Mouse (Mus musculus) neural tube, embryonic 12.5 days (tissue): ENCODE measurements around the gene Ubr4. TPM values are rescaled to one million over a fixed set of nuclear protein-coding genes. Genes with fewer than 3 reads are reported as not detected.

Experiments used
- ATAC-seq: fragments of 200-750 bp; cut with Nextera tagmentation; 2 replicates; pipeline ENCODE4 v1.8.0; 2017; ENCODE audit warnings: low read depth, mild to moderate bottlenecking, moderate TSS enrichment, moderate library complexity; ENCODE audit not compliant: low FRiP score
- H3K27ac ChIP-seq: fragments of 300-500 bp; sonication (generic); 2 replicates; pipeline ENCODE4 v1.5.1; 2016
- H3K27me3 ChIP-seq: fragments of 300-500 bp; sonication (generic); replicated peaks from 2 replicates; pipeline ENCODE4 v1.6.1; 2016; ENCODE audit warnings: mild to moderate bottlenecking
- H3K36me3 ChIP-seq: fragments of 300-500 bp; sonication (generic); 2 replicates; pipeline ENCODE4 v1.6.1; 2016; ENCODE audit warnings: mild to moderate bottlenecking
- H3K4me1 ChIP-seq: fragments of 300-500 bp; sonication (generic); 2 replicates; pipeline ENCODE4 v1.6.1; 2016
- H3K4me2 ChIP-seq: fragments of 300-500 bp; sonication (generic); replicated peaks from 2 replicates; pipeline ENCODE4 v1.6.1; 2016; ENCODE audit warnings: mild to moderate bottlenecking
- H3K4me3 ChIP-seq: fragments of 300-500 bp; sonication (generic); 2 replicates; pipeline ENCODE4 v1.5.1; 2016
- H3K9ac ChIP-seq: fragments of 300-500 bp; sonication (generic); 2 replicates; pipeline ENCODE4 v1.6.1; 2016; ENCODE audit warnings: mild to moderate bottlenecking
- H3K9me3 ChIP-seq: fragments of 300-500 bp; sonication (generic); 2 replicates; pipeline ENCODE4 v1.6.1; 2016; ENCODE audit warnings: mild to moderate bottlenecking
- WGBS: fragments of 180-500 bp; shearing (Covaris S2); methylation state at CpG from one replicate; pipeline ENCODE4 v1.1.7; 2016; 5-methylcytosine and 5-hydroxymethylcytosine counted together
- polyA plus RNA-seq: library from polyadenylated mRNA; unstranded; fragments of >200 nt; fragmentation: Nextera tagmentation; extraction: Ambion mirVana; gene quantifications from 2 replicates; pipeline ENCODE4 v1.2.1, GENCODE M21; 2016

The Ubr4 gene
- polyA plus RNA-seq, 1 experiment from 2014 or later = 82.8 TPM

DNA sequence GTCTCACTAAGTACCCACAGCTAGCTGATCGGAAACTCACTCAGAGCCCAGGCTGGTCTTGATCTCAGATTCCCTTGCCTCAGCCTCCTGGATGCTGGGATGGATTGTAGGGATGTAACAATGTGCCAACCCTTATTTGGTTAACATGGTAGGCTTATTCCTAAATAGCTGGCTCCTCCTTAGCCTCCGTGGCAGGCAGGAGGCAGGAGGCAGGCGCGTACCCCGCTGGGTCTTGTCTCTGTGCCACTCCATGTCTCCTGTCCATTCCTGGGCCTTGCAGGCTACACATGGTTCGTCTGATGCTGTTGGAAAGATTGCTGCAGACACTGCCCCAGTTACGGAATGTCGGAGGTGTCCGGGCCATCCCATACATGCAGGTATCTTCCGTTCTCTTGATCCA is 91.9 kb downstream of the Ubr4 start:
- Histone ChIP-seq H3K27me3 (no peaks in the 10 kb centered on the region), H3K27ac (no peak overlapping the region), H3K4me2 (no peak overlapping the region), H3K4me3 (no peak overlapping the region), H3K36me3 (peaks cover 96% of the 10 kb centered on the region), H3K9me3 (no peaks in the 10 kb centered on the region), H3K9ac (no peak overlapping the region), H3K4me1 (no peaks in the 10 kb centered on the region)
- 94% methylated on average over 10 of the region's 10 CpGs for WGBS
- no peak for ATAC-seq

DNA sequence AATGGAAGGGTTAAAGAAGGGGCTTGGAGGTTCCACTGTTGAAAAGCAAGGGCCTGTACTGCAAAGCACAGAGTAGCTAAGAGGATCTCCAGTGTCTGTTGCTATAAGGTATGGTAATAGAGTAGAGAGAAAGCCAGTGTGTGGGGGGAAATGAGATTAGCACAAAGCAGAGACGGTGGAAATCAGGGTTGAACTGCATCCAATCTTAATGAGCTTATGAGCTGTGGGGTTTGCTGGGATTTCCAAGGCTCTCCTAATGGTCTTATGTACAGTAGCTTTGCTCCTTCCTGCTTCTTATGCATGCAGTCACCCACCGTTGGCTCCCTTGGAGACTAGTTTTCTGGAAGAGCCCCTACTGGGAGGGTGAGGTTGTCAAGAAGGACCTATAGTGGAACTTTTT is 93.8 kb downstream of the Ubr4 start:
- Histone ChIP-seq H3K27me3 (no peaks in the 10 kb centered on the region), H3K4me2 (no peak overlapping the region), H3K9ac (no peak overlapping the region), H3K4me1 (no peaks in the 10 kb centered on the region), H3K4me3 (no peak overlapping the region), H3K36me3 (peaks cover 96% of the 10 kb centered on the region), H3K9me3 (no peaks in the 10 kb centered on the region), H3K27ac (no peak overlapping the region)
- ATAC-seq = no peak
- 88% methylated on average over 2 of the region's 2 CpGs for WGBS

DNA sequence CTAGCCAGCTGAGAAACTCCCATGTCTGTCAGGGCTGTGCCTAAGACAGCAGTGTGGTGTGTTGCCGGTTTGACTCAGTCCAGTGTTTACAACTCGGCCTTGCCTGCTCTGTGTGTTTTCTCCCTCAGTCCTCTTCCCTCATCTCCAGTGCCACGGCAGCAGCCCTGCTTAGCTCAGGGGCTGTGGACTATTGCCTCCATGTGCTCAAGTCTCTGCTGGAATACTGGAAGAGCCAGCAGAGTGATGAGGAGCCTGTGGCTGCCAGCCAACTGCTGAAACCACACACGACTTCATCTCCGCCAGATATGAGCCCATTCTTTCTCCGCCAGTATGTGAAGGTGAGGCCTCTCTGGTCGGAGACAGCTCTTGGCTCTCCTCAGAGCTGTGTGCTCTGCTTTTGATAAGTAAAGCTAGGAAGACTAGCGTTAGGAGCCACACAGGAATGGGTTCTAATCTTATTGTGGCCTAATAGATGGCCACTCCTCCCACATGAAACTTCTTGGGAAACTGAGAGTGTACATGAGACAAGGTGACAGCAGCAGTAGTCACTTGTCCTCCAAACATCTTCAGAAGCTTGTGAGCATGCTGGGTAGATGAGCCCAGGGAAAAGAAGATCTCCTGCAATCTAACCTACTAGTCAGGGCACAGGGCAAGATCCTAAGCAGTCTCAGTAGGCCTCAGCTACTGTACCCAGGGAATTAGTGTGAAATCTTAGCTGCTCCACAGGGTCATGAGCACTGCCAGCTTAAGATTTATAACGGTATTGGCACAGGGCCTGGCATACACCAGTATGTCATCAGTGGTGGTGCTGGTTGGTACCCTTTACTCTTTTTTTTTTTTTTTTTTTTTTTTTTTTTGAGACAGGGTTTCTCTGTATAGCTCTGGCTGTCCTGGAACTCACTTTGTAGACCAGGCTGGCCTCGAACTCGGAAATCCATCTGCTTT is 94.6 kb downstream of the Ubr4 start:
- no peak for ATAC-seq
- no peak overlapping the region for H3K27ac ChIP-seq
- H3K9ac ChIP-seq = no peak overlapping the region
- no peak overlapping the region for H3K4me3 ChIP-seq
- no peak overlapping the region for H3K4me2 ChIP-seq
- H3K27me3 ChIP-seq = no peaks in the 10 kb centered on the region
- H3K36me3 ChIP-seq = peaks cover 96% of the 10 kb centered on the region
- no peaks in the 10 kb centered on the region for H3K9me3 ChIP-seq
- WGBS = 93% methylated on average over 11 of the region's 11 CpGs
- H3K4me1 ChIP-seq = no peaks in the 10 kb centered on the region

DNA sequence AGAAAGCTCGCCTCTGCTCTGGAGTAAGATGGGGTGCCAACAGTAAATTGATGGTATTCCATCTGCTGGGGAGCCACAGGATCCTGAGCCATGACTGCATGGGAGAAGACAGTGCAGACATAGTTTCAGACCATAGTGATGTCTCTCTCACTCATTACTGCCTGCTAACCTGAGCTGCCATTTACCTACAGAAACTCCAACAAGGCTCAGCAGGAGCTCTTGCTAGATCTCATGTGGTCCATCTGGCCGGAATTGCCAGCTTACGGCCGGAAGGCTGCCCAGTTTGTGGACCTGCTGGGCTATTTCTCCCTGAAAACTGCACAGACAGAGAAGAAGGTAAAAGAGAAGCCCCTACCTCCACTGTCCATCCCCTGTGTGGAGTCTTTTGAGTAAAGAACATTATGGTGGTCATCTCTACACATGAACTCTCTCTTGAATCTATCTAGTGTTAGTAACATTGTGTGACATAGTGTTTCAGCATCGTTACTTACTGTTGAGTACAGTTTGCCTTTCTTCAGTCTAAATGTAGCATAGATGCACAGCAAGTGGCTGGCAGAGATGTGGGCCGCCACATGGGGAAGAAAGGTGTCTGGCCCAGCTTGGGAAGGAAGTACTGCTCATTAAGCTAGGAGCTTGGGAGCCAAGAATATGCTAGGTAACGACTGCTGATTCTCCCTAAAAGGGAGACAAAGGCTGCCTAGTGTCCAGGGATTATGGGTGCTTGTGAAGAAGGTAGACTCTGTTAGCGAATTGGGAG is 100.7 kb downstream of the Ubr4 start:
- Histone ChIP-seq H3K36me3 (peaks cover 99% of the 10 kb centered on the region), H3K4me1 (no peaks in the 10 kb centered on the region), H3K27me3 (no peaks in the 10 kb centered on the region), H3K9me3 (no peaks in the 10 kb centered on the region), H3K27ac (no peak overlapping the region), H3K9ac (no peak overlapping the region), H3K4me3 (no peak overlapping the region), H3K4me2 (no peak overlapping the region)
- 94% methylated on average over 8 of the region's 8 CpGs for WGBS
- ATAC-seq = no peak

DNA sequence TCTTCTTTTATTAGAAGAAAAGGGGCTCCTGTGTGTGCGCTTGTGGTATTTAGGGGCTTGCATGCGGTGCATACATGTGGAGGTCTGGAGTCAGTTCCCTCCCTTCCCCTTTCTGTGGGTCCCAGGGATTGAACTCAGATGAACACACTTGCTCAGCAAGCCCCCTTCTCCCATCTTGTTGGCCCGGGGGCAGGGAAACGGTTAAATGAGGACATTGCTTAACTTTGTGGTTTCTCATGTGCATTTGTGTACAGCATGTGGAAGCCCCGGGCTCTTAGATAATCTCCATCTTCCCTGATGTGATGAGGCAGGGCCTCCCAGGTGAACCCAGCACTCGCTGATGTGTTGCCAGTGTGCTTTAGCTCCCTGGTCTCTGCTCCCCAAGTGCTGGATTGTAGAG is 101.9 kb downstream of the Ubr4 start:
- Histone ChIP-seq H3K4me3 (no peak overlapping the region), H3K9ac (no peak overlapping the region), H3K4me1 (no peaks in the 10 kb centered on the region), H3K36me3 (peaks cover 99% of the 10 kb centered on the region), H3K4me2 (no peak overlapping the region), H3K27ac (no peak overlapping the region), H3K9me3 (no peaks in the 10 kb centered on the region), H3K27me3 (no peaks in the 10 kb centered on the region)
- 87% methylated on average over 6 of the region's 6 CpGs for WGBS
- ATAC-seq = no peak

DNA sequence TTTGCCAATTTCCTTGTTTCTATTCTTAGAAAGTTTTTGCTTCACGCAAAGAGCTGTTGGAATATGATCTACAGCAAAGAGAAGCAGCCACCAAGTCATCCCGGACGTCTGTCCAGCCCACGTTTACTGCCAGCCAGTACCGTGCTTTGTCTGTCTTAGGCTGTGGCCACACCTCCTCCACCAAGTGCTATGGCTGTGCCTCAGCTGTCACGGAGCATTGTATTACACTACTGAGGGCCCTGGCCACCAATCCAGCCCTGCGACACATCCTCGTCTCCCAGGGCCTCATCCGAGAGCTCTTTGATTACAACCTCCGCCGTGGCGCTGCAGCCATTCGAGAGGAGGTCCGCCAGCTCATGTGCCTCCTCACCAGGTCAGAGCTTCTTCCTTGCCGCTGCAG is 107.6 kb downstream of the Ubr4 start:
- no peak overlapping the region for H3K27ac ChIP-seq
- WGBS = 62% methylated on average over 15 of the region's 15 CpGs
- peaks cover 98% of the 10 kb centered on the region for H3K36me3 ChIP-seq
- no peak overlapping the region for H3K4me3 ChIP-seq
- H3K4me2 ChIP-seq = no peak overlapping the region
- no peaks in the 10 kb centered on the region for H3K27me3 ChIP-seq
- H3K9ac ChIP-seq = no peak overlapping the region
- ATAC-seq = no peak
- no peaks in the 10 kb centered on the region for H3K4me1 ChIP-seq
- H3K9me3 ChIP-seq = no peaks in the 10 kb centered on the region

DNA sequence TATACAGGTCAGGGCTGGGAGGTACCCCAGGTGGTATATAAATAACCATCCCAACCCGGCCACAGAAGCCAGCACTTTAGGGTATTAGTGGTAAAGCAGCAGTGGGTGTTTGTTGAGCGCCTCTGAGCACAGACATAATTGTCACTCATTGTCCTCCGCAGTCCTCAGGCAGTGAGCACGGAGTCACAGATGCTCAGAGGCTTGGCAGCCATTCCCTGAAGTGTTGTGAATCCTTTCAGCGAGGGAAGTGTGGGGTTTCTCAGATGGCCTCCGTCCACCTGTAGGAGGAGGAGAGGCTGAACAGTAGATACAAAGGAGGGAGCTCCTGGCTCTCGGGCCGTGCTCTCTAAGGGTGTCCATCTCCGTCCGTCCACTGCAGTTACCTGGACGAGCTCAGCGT is 111.8 kb downstream of the Ubr4 start:
- no peak overlapping the region for H3K9ac ChIP-seq
- H3K9me3 ChIP-seq = no peaks in the 10 kb centered on the region
- no peak overlapping the region for H3K27ac ChIP-seq
- peaks cover 95% of the 10 kb centered on the region for H3K36me3 ChIP-seq
- WGBS = 92% methylated on average over 12 of the region's 12 CpGs
- no peaks in the 10 kb centered on the region for H3K4me1 ChIP-seq
- no peak overlapping the region for H3K4me3 ChIP-seq
- no peak overlapping the region for H3K4me2 ChIP-seq
- H3K27me3 ChIP-seq = no peaks in the 10 kb centered on the region
- no peak for ATAC-seq

DNA sequence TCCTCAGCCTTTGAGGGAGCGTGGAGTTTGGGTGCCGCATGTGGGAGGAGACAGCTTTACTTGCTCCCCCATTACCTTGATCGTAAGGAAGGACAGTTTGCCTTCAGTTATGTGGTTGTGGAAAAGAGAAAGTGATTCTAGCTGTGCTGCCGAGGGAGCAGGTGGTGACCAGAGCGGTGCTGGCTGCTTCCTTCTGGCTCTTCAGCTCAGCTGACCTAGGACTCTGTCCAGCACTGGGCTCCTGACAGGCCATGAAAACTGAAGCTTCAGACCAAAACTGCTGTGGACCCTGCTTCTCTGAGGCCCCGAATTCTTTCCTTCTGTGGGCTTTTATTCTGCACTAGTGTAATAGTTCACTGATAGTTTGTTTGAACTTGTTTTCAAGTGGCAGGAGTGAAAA is 114.1 kb downstream of the Ubr4 start:
- Histone ChIP-seq H3K4me1 (no peaks in the 10 kb centered on the region), H3K4me2 (no peak overlapping the region), H3K27me3 (no peaks in the 10 kb centered on the region), H3K9ac (no peak overlapping the region), H3K27ac (no peak overlapping the region), H3K9me3 (no peaks in the 10 kb centered on the region), H3K36me3 (peaks cover 96% of the 10 kb centered on the region), H3K4me3 (no peak overlapping the region)
- no peak for ATAC-seq
- WGBS = 95% methylated on average over 6 of the region's 6 CpGs

DNA sequence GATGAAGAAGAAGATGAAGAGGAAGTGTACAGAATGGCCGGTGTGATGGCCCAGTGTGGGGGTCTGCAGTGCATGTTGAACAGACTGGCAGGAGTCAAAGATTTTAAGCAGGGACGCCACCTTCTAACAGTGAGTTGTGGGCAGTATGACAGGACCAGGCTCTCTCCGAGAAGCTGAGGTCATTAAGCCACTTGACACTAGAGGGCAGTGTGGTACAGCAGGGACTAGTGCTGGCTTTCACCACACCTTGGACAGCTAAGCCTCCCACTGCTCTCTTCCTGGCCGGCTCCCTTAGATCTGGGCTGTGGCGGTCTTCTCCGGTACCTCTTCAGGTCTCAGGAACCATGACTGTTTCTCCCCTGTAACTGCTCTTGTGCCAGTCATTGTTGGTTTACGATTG is 117.8 kb downstream of the Ubr4 start:
- 51% methylated on average over 7 of the region's 7 CpGs for WGBS
- Histone ChIP-seq H3K4me3 (no peak overlapping the region), H3K9ac (no peak overlapping the region), H3K36me3 (peaks cover 96% of the 10 kb centered on the region), H3K27ac (no peak overlapping the region), H3K27me3 (no peaks in the 10 kb centered on the region), H3K9me3 (no peaks in the 10 kb centered on the region), H3K4me2 (no peak overlapping the region), H3K4me1 (no peaks in the 10 kb centered on the region)
- no peak for ATAC-seq

DNA sequence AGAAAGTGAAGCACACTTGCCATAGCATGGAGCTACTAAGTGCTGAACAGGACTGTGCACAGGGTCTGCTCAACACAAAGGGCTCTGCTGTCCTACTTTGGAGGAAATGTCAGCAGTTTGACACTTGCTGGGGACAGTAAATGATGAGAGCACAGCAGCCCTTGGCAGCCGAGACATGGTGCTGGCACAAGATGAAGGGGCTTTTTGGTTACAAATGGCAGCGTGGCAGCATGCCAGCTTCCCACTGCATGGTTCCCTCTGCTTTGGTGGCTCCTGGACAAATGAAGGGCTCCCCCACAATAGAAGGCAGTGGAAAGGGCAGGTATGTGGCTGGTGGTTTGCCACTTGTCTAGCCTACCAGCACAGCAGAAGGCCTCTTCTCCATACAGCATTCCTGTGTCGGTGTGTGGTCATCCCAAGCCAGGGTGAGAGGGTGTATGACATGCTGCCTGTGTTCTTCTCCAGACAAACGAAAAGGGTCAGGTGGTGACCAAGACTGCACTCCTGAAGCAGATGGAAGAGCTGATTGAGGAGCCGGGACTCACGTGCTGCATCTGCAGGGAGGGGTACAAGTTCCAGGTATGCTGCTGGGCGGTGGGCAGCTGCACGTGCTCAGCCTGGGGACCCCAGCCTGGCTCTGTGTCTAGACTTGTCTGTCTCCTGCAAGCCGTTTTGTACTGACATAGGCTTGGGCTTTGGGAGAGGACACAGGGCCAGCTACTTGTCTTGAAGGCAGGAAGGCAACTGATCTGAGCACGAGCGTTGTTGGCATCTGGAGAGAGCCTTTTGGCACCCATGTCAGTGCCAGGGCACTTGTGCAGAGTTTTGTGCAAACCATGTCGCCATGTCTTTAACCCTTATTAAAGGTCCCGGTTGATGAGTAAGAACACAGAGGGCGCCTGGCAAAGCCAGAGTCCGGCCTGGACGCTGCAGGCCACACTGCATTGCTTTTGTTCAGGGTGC is 124.5 kb downstream of the Ubr4 start:
- H3K36me3 ChIP-seq = peaks cover 99% of the 10 kb centered on the region
- no peak for ATAC-seq

DNA sequence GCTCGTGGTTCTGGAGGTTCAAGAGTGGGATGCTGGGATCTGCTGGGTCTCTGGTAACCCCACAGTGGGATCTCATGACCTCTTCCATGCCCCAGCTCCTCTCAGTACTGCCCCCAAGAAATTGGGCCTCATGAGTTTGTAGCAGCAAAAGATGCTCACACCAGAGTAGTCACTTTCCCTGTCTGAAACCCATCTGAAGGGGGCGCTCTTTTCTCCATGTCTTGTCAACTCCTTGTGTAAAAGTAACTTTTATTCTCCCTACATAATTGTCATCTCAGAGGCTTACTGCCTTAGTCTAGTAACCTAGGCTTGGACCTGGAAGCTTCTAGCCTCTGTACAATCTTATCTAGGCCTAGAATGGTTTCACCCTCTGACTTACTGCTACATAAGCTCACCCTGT is 125.6 kb downstream of the Ubr4 start:
- no peak overlapping the region for H3K27ac ChIP-seq
- H3K4me3 ChIP-seq = no peak overlapping the region
- no peaks in the 10 kb centered on the region for H3K4me1 ChIP-seq
- no peaks in the 10 kb centered on the region for H3K9me3 ChIP-seq
- no peak overlapping the region for H3K9ac ChIP-seq
- no peaks in the 10 kb centered on the region for H3K27me3 ChIP-seq
- no peak overlapping the region for H3K4me2 ChIP-seq
- WGBS = 89% methylated on average over 2 of the region's 2 CpGs
- H3K36me3 ChIP-seq = peaks cover 99% of the 10 kb centered on the region
- ATAC-seq = no peak

More for the DNA sequence above, 124.5 kb downstream of the Ubr4 start:
- Histone ChIP-seq H3K9ac (no peak overlapping the region), H3K27me3 (no peaks in the 10 kb centered on the region), H3K9me3 (no peaks in the 10 kb centered on the region), H3K4me2 (no peak overlapping the region), H3K4me3 (no peak overlapping the region), H3K4me1 (no peaks in the 10 kb centered on the region), H3K27ac (no peak overlapping the region)
- 91% methylated on average over 16 of the region's 16 CpGs for WGBS

DNA sequence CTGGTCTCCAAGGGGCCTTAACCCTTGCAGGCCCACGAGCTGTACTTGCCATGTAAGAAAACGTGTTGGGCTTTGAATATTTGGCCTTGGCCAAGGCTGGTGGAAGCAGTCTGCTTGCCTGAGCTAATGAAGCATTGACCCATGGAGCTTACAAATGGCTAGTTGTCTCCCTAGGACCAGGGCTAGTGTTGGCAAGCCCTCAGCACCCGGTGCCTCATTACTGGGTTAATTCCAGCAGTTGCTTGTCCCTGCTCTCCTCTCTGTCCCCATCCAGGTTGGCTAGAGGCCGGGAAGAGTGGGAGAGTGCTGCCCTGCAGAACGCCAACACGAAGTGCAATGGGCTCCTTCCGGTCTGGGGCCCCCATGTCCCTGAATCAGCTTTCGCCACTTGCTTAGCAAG is 126.8 kb downstream of the Ubr4 start:
- ATAC-seq = no peak
- Histone ChIP-seq H3K4me3 (no peak overlapping the region), H3K4me2 (no peak overlapping the region), H3K4me1 (no peaks in the 10 kb centered on the region), H3K27me3 (no peaks in the 10 kb centered on the region), H3K9me3 (no peaks in the 10 kb centered on the region), H3K27ac (no peak overlapping the region), H3K9ac (no peak overlapping the region), H3K36me3 (peaks cover 99% of the 10 kb centered on the region)
- 93% methylated on average over 8 of the region's 8 CpGs for WGBS
